Mouse (Mus musculus): ENCODE measurements at regions not wholly inside any gene's neighbourhood (a gene's known extent, or its start where the extent isn't known, plus 50 kb on each side); places are given as distances from the start of the nearest gene placed in this dataset. TPM values are rescaled to one million over a fixed set of nuclear protein-coding genes. Genes with fewer than 3 reads are reported as not detected.

- whole genome bisulfite sequencing = 63% methylated on average over 4 of the region's 4 CpGs
- Histone ChIP-seq H3K4me2 (ENCODE audit: low read length) (no peak overlapping the region), H3K9ac (ENCODE audit: low read length) (no peak overlapping the region), H3K4me3 (ENCODE audit: low read depth, low read length) (no peak overlapping the region), H3K27me3 (replicated peaks; ENCODE audit: control insufficient read depth, insufficient read depth, low read length) (no peaks in the 10 kb centered on the region), H3K4me1 (ENCODE audit: control insufficient read depth, insufficient read depth, low read length) (no peaks in the 10 kb centered on the region), H3K9me3 (replicated peaks; ENCODE audit: control insufficient read depth, low read length) (no peaks in the 10 kb centered on the region), H3K36me3 (ENCODE audit: control insufficient read depth, insufficient read depth, low read length) (no peaks in the 10 kb centered on the region), H3K27ac (ENCODE audit: low read depth, low read length) (no peak overlapping the region)
- ATAC-seq = peak; percentile 63; the same call in 1 of the 2 replicates
- peak; percentile 61 for DNase-seq (ENCODE audit: low spot score)
Measured at GRCm38 (mm10) chr5:82825327-82825726, 529.7 kb downstream of the Tecrl start.

DNA sequence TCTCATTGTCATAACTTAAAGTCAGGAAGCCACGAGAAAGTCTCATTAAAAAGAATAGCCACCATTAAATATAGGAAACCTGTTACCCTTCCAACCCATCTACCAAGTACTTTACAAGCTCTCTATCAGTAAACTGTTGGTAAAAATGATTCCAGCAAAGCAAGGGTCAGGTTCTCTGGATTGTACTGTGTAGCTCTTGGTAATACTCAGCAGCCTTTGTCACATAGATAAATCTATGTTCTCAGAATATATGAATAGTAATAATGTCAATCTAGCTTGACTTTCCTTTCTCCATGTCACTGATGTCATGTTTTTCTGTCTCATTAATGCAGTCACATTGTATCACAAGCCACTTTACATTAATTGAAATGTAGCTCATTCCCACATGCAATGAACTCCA lies 561.8 kb downstream of the Tecrl start:
- no peaks in the 10 kb centered on the region for H3K27me3 ChIP-seq (replicated peaks; ENCODE audit: control insufficient read depth, insufficient read depth, low read length)
- WGBS = 83% methylated on average over 1 of the region's 1 CpGs
- no peak overlapping the region for H3K4me2 ChIP-seq (ENCODE audit: low read length)
- no peaks in the 10 kb centered on the region for H3K4me1 ChIP-seq (ENCODE audit: control insufficient read depth, insufficient read depth, low read length)
- no peak overlapping the region for H3K4me3 ChIP-seq (ENCODE audit: low read depth, low read length)
- no peak overlapping the region for H3K27ac ChIP-seq (ENCODE audit: low read depth, low read length)
- ATAC-seq (no peak), DNase-seq (ENCODE audit: low spot score) (no peak)
- H3K9me3 ChIP-seq (replicated peaks; ENCODE audit: control insufficient read depth, low read length) = no peaks in the 10 kb centered on the region
- no peak overlapping the region for H3K9ac ChIP-seq (ENCODE audit: low read length)
- no peaks in the 10 kb centered on the region for H3K36me3 ChIP-seq (ENCODE audit: control insufficient read depth, insufficient read depth, low read length)

MicroRNAs in the stretch of these regions (microRNA counts, 519-probe panel; counts per million panel counts)
- not detected for microRNA mmu-miR-1187

Small RNA genes in the stretch of these regions (microRNA-seq; reads per million reads assigned to microRNA genes)
- gene Mir1187 = not detected

All from forebrain, embryonic 14.5 days (tissue).